Mouse (Mus musculus): ENCODE results near the gene Olfr1034. TPM values are rescaled to one million over a fixed set of nuclear protein-coding genes. Genes with fewer than 3 reads are reported as not detected.
"Not testable (repeated sequence)": the region's sequence is repeated elsewhere in the genome, so short reads cannot be mapped to it uniquely, and the experiment has no call there.

The Olfr1034 gene
- polyA plus RNA-seq (2015; fragmentation: Nextera tagmentation; extraction: Ambion mirVana), result 0.13 TPM in 1 of 2 replicates, not detected in the other

DNA sequence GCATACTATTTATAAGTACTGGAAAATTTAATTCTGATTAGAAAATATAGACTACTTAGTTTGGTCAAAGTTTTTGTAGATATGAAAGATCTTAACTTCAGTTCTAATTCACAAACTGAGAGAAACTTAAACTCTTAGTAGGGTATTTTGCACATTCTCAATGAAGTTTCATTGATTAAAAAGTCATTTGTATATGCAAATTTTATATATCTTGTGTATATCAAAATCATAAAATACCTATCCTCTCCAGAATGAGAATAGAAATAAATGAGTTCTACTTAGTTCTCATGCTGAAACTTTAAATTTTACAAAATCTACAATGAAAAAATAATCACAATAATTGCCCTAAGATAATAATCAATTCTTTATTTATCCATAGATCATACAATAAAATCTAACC lies at the start of gene Olfr1034:
Gene Olfr1034 (plus strand): TSS at position 301 of the 400 bp plus-strand sequence.
- Histone ChIP-seq H3K27me3 (replicated peaks) (no peaks in the 10 kb centered on the region), H3K4me2 (no peak within 1 kb of the TSS), H3K9ac (no peak within 1 kb of the TSS), H3K4me3 (no peak within 1 kb of the TSS), H3K36me3 (no peaks in the 10 kb centered on the region), H3K4me1 (no peaks in the 10 kb centered on the region), H3K9me3 (no peaks in the 10 kb centered on the region), H3K27ac (replicated peaks) (no peak within 1 kb of the TSS)
- ATAC-seq (ENCODE audit: extremely low read depth, insufficient number of reproducible peaks, low FRiP score, low TSS enrichment), result no peak

DNA sequence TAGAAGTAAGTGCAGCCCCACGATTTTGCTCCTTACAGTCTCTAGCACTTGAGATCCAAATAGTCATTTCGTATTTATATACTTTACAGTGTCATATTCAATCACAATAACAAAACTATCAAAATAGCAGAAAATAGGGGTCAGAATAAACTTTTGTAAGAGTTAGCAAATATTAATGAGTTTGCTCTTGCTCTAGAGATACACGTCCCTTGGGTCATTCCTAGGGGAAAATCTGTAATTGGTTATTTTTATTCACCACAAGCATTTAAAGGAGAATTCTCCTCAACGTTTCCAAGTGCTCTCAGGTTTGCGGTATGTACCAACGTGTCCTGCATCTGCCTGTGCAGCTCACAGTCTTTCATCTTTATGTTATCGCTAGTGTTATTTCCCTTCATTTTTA lies 40.4 kb upstream of the Olfr1034 start, which contains the start of gene Olfr1032:
Gene Olfr1032 (plus strand): TSS at position 301 of the 400 bp plus-strand sequence.
- ATAC-seq (ENCODE audit: extremely low read depth, insufficient number of reproducible peaks, low FRiP score, low TSS enrichment), result no peak
- Histone ChIP-seq H3K9ac (no peak within 1 kb of the TSS), H3K4me2 (no peak within 1 kb of the TSS), H3K4me3 (no peak within 1 kb of the TSS), H3K9me3 (no peaks in the 10 kb centered on the region), H3K27me3 (replicated peaks) (no peaks in the 10 kb centered on the region), H3K36me3 (no peaks in the 10 kb centered on the region), H3K27ac (replicated peaks) (no peak within 1 kb of the TSS), H3K4me1 (no peaks in the 10 kb centered on the region)
- 74% methylated on average over 7 of the region's 7 CpGs for WGBS

DNA sequence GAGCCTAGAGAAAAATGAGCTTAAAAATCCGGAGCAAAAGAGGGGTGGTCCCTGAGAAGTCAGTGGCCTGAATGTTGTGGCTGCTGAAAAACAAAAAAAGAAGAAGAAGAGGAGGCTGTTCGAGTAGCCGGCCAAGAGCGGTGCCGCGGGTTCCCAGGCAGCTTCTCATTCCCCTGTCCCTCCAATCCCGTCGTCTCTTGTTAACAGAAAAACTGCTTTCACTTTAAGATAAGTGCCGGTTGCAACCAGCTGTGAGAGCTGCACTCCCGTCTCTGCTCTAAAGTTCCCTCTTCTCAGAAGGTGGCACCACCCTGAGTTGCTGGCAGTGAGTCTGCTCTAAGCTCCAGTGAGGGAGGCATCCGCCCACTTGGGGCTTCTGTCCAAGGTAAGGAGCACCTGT lies 25.3 kb upstream of the Olfr1034 start, which contains the start of gene Olfr1033:
Gene Olfr1033 (plus strand): TSS at position 228 of the 400 bp plus-strand sequence.
- Histone ChIP-seq H3K4me3 (peak within 1 kb of the TSS; percentile 49), H3K4me2 (peak within 1 kb of the TSS; percentile 65), H3K9ac (peak within 1 kb of the TSS; percentile 54), H3K27ac (replicated peaks) (peak within 1 kb of the TSS; percentile 74)
- H3K9me3 ChIP-seq; H3K4me1 ChIP-seq; ATAC-seq (ENCODE audit: extremely low read depth, insufficient number of reproducible peaks, low FRiP score, low TSS enrichment); H3K36me3 ChIP-seq; H3K27me3 ChIP-seq (replicated peaks): not testable (repeated sequence)
- under 1% methylated on average over 10 of the region's 11 CpGs for WGBS

DNA sequence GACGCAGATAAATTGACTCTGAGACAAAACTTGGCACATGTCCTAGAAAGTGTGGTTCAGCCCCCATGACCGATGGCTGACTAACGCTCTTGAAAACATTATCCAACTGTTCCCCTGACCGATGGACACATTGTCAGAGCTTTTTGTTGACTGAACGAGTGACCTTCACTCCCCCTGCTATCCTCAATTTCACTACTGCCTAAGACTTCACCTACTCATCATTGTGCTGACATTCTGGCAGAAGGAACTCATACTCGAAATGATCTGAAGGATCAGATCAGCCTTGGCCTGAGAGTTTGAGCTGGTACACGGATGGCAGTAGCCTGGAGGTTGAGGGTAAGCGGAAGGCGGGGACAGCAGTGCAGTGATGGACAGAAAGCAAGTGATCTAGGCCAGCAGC lies 24.1 kb upstream of the Olfr1034 start:
- not testable (repeated sequence) for H3K27ac ChIP-seq (replicated peaks); H3K9ac ChIP-seq; H3K4me1 ChIP-seq; H3K4me3 ChIP-seq; ATAC-seq (ENCODE audit: extremely low read depth, insufficient number of reproducible peaks, low FRiP score, low TSS enrichment); H3K9me3 ChIP-seq; H3K36me3 ChIP-seq; H3K4me2 ChIP-seq; H3K27me3 ChIP-seq (replicated peaks)
- 15% methylated on average over 5 of the region's 9 CpGs for WGBS

DNA sequence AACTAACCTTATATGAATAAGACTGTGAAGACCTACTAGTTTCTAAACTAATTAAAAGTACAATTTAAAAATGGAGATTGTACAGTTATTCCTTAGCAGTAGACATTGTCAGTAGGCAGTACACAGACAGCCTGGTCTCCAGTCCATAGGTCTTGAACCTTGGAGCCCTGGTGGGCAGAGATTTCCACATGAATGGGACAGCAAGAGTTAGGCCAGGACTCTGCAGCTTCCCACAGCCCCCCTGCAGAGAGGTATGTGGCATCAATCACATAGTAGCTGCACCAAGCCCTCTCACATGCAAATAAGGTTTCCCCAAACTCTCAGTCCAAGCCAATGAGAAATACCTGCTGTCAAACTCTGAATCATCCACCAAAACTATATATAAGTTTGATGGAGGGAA lies 5.1 kb downstream of the Olfr1034 start:
- H3K4me2 ChIP-seq; H3K27ac ChIP-seq (replicated peaks); H3K4me1 ChIP-seq; H3K36me3 ChIP-seq; H3K4me3 ChIP-seq; H3K27me3 ChIP-seq (replicated peaks); H3K9me3 ChIP-seq; ATAC-seq (ENCODE audit: extremely low read depth, insufficient number of reproducible peaks, low FRiP score, low TSS enrichment); H3K9ac ChIP-seq: not testable (repeated sequence)

DNA sequence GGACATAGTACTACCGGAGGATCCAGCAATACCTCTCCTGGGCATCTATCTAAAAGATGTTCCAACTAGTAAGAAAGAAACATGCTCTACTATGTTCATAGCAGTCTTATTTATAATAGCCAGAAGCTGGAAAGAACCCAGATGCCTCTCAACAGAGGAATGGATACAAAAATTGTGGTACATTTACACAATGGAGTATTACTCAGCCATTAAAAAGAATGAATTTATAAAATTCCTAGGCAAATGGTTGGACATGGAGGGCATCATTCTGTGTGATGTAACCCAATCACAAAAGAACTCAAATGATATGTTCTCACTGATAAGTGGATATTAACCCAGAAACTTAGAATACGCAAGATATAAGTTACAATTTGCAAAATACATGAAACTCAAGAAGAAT lies 18.1 kb downstream of the Olfr1034 start:
- not testable (repeated sequence) for H3K4me1 ChIP-seq; H3K36me3 ChIP-seq; H3K27ac ChIP-seq (replicated peaks); ATAC-seq (ENCODE audit: extremely low read depth, insufficient number of reproducible peaks, low FRiP score, low TSS enrichment); H3K9ac ChIP-seq; H3K4me3 ChIP-seq; H3K9me3 ChIP-seq; H3K27me3 ChIP-seq (replicated peaks); H3K4me2 ChIP-seq
- 88% methylated on average over 2 of the region's 2 CpGs for WGBS

DNA sequence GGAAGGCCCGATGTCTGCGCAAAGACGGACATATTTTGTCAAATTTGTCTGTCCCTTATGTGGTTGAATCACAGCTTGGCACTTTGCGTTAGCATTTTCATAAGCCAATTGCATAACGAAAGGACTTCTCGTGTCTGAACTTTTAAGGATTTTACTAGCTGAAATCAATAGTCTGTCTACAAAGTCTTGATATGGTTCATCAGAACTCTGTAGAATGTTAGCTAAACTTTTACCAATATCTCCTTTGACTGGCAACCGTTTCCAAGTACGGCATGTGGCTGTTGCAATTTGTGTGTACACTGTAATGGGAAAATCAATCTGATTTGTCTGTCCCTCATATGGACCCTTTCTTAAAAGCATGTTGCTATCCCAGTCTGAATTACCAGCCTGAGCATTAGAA lies 24.5 kb downstream of the Olfr1034 start:
- no peaks in the 10 kb centered on the region for H3K9me3 ChIP-seq
- WGBS, result 90% methylated on average over 8 of the region's 8 CpGs

DNA sequence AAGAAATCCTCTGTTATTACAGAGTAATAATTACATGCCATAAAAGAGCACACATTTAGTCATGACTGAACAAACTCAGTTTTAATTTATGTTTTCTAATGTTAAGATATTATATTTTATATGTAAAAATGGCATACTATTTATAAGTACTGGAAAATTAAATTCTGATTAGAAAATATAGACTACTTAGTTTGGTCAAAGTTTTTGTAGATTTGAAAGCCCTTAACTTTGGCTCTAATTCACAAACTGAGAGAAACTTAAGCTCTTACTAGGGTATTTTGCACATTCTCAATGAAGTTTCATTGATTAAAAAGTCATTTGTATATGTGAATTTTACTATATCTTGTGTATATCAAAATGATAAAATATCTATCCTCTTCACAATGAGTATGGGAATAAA lies 28.0 kb downstream of the Olfr1034 start, which contains the start of gene Olfr1036:
Gene Olfr1036 (plus strand): TSS at position 301 of the 400 bp plus-strand sequence.
- not testable (repeated sequence) for H3K4me1 ChIP-seq; ATAC-seq (ENCODE audit: extremely low read depth, insufficient number of reproducible peaks, low FRiP score, low TSS enrichment)

More for the DNA sequence above, 24.5 kb downstream of the Olfr1034 start:
- Histone ChIP-seq H3K4me2 (no peak overlapping the region), H3K27me3 (replicated peaks) (no peaks in the 10 kb centered on the region), H3K4me3 (no peak overlapping the region), H3K4me1 (no peaks in the 10 kb centered on the region), H3K36me3 (no peaks in the 10 kb centered on the region), H3K9ac (no peak overlapping the region), H3K27ac (replicated peaks) (no peak overlapping the region)
- ATAC-seq (ENCODE audit: extremely low read depth, insufficient number of reproducible peaks, low FRiP score, low TSS enrichment), result no peak

DNA sequence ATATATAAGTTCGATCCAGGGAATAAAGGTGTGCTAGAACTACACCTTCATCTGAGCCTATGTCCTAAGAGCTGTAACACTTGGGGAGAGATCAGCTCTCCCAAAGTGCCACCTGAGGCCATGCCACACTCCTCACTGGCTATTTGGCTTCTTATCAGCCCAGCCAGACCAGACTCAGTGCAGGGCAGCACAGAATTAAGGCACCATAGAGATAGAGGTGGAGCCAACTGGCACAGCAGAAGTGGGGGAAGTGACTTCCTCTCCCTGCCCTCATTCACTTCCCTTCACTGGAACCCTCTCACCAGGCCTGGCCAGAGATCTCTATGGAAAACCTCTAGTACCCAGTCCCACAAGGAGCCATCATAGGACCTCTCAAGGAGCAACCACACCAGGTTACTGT lies 34.8 kb downstream of the Olfr1034 start:
- H3K4me3 ChIP-seq; H3K4me1 ChIP-seq; H3K27ac ChIP-seq (replicated peaks); H3K9me3 ChIP-seq; H3K4me2 ChIP-seq; ATAC-seq (ENCODE audit: extremely low read depth, insufficient number of reproducible peaks, low FRiP score, low TSS enrichment); H3K36me3 ChIP-seq; H3K9ac ChIP-seq; H3K27me3 ChIP-seq (replicated peaks): not testable (repeated sequence)
- 69% methylated on average over 1 of the region's 1 CpGs for WGBS

More for the DNA sequence above, 28.0 kb downstream of the Olfr1034 start, which contains the start of gene Olfr1036:
- H3K27me3 ChIP-seq (replicated peaks); H3K4me2 ChIP-seq; H3K9ac ChIP-seq; H3K4me3 ChIP-seq; H3K36me3 ChIP-seq; H3K9me3 ChIP-seq; H3K27ac ChIP-seq (replicated peaks): not testable (repeated sequence)

DNA sequence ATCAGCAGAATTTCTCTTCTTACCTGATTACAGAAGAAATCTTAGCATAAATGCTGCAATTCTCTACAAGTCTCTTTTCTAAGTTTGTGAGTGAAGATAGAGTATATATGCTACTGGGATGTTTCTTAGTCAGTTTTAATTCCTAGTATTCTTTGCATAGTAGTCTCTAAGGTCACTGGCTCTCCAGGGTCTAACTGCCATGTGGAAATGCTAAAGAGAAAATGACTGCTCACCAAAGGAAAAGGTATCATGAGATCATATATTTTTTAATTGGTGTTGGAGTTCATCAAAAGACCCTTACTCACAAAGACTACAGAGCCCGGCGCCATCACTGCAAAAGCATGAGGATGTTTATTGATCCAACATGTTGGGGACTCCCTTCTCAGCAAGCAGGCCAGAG lies 41.6 kb downstream of the Olfr1034 start, which contains the start of gene Olfr1037:
Gene Olfr1037 (minus strand): TSS at position 101 of the 400 bp plus-strand sequence.
- H3K9me3 ChIP-seq, result no peaks in the 10 kb centered on the region
- ATAC-seq (ENCODE audit: extremely low read depth, insufficient number of reproducible peaks, low FRiP score, low TSS enrichment), result no peak
- H3K4me2 ChIP-seq, result no peak within 1 kb of the TSS
- H3K27ac ChIP-seq (replicated peaks), result no peak within 1 kb of the TSS
- 75% methylated on average over 2 of the region's 2 CpGs for WGBS
- no peak within 1 kb of the TSS for H3K4me3 ChIP-seq
- no peaks in the 10 kb centered on the region for H3K4me1 ChIP-seq
- no peak within 1 kb of the TSS for H3K9ac ChIP-seq
- no peaks in the 10 kb centered on the region for H3K27me3 ChIP-seq (replicated peaks)
- no peaks in the 10 kb centered on the region for H3K36me3 ChIP-seq

Data from heart, embryonic 13.5 days (tissue).